Mouse (Mus musculus) lung, postnatal 0 days (tissue): Measurements from ENCODE around the gene Selp.

Experiments
- CTCF ChIP-seq: IDR thresholded peaks from 2 replicates; pipeline ENCODE4 v1.5.1; 2016; ENCODE audit warnings: antibody characterized with exemption, mild to moderate bottlenecking
- EP300 ChIP-seq: IDR thresholded peaks from 2 replicates; pipeline ENCODE4 v1.6.1; 2016; ENCODE audit warnings: antibody characterized with exemption, mild to moderate bottlenecking, control low read depth

DNA sequence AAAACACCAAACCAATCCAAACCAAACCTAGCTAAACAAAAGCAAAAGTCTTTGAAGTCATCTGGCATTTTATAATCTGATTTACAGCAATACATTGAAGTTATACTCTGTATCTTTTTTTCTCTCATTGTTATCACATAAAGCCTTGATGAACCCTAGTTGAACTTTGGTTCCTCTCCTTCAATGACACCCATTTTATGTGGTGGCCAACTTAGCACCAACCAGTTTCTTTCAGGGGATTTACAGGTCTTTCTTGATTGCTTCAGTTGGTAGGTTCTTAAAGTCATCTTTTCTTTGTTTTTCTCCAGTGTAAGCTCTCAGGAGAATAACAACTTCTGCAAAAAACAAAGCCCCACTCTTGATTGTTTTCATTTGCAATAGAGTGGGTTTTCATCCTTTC lies 45.8 kb upstream of the Selp start:
- TF ChIP-seq EP300 (no peak), CTCF (no peak)
